Mouse (Mus musculus): ENCODE results near the gene Gli2.

GRCm38 (mm10) chr1:118912929-118913328, 140.5 kb downstream of the Gli2 start:
- TF ChIP-seq CTCF (IDR thresholded peaks at IDR 0.05; ENCODE audit: insufficient read depth, low read depth, low read length) (no peak), POLR2A (IDR thresholded peaks at IDR 0.05; ENCODE audit: insufficient read depth, low read depth, low read length) (no peak)

All from olfactory bulb, adult 2 months (tissue).